Mouse (Mus musculus) heart, adult 2 months (tissue): ENCODE data around the gene Depdc1b. TPM values are rescaled to one million over a fixed set of nuclear protein-coding genes. Genes with fewer than 3 reads are reported as not detected.

Source experiments
- DNase-seq, 2 experiments: peaks; one replicate each; pipeline ENCODE4 v3.0.0; 2021
- H3K27ac ChIP-seq: fragments of 200-600 bp; 2 replicates; pipeline ENCODE4 v1.8.1; 2022
- H3K27me3 ChIP-seq: fragments of 200-500 bp; 2 replicates; pipeline ENCODE4 v1.6.1; 2012; ENCODE audit warnings: mild to moderate bottlenecking, low read length, inconsistent platforms, mixed read lengths; ENCODE audit not compliant: control insufficient read depth, insufficient read depth
- H3K36me3 ChIP-seq: fragments of 200-500 bp; 2 replicates; pipeline ENCODE4 v1.6.1; 2012; ENCODE audit warnings: low read length, inconsistent platforms; ENCODE audit not compliant: control insufficient read depth, insufficient read depth
- H3K4me1 ChIP-seq: fragments of 200-500 bp; 2 replicates; pipeline ENCODE4 v1.6.1; 2011; ENCODE audit warnings: low read length; ENCODE audit not compliant: control insufficient read depth, insufficient read depth
- H3K4me3 ChIP-seq: fragments of 200-600 bp; 2 replicates; pipeline ENCODE4 v1.8.1; 2022
- H3K79me2 ChIP-seq: fragments of 200-500 bp; replicated peaks from 2 replicates; pipeline ENCODE4 v1.6.1; 2012; ENCODE audit warnings: mild to moderate bottlenecking, inconsistent platforms, low read length, moderate library complexity, mixed read lengths; ENCODE audit not compliant: control insufficient read depth, insufficient read depth
- H3K9ac ChIP-seq: fragments of 200-500 bp; 2 replicates; pipeline ENCODE4 v1.6.1; 2012; ENCODE audit warnings: low read depth, mild to moderate bottlenecking, control low read depth, inconsistent platforms, low read length, mixed read lengths
- CTCF ChIP-seq: fragments of 200-600 bp; IDR thresholded peaks from 2 replicates; pipeline ENCODE4 v1.8.1; 2022; ENCODE audit warnings: antibody characterized with exemption, mild to moderate bottlenecking, moderate library complexity
- EP300 ChIP-seq: fragments of 200-500 bp; IDR thresholded peaks from 2 replicates; pipeline ENCODE4 v1.6.1; 2011; ENCODE audit warnings: low read depth, low read length, control low read depth; ENCODE audit not compliant: insufficient read depth
- POLR2A ChIP-seq: fragments of 200-500 bp; IDR thresholded peaks from 2 replicates; pipeline ENCODE4 v1.6.1; 2011; ENCODE audit warnings: mild to moderate bottlenecking, low read depth, low read length, control low read depth; ENCODE audit not compliant: insufficient read depth
- WGBS: fragments of 180-500 bp; shearing (Covaris S2); methylation state at CpG from one replicate; pipeline ENCODE4 v1.1.7; 2018; 5-methylcytosine and 5-hydroxymethylcytosine counted together
- intact Hi-C: fragments of 180-260 bp; cut with DNase I; formaldehyde crosslinking; loops from one replicate; pipeline ENCODE4 v1.15.1; 2025
- polyA plus RNA-seq: library from polyadenylated mRNA; depleted of rRNA; stranded (reverse); fragments of >200 nt; gene quantifications from 2 replicates; pipeline ENCODE4 v1.2.3, GENCODE M21; 2012
- total RNA-seq, 2 experiments: library from RNA; stranded (reverse); gene quantifications; 2 replicates each; pipeline ENCODE4 v1.2.3; 2021

Depdc1b gene
- total and polyA plus RNA-seq, 3 experiments, result 0.14 to 0.36 (median 0.34) TPM

DNA sequence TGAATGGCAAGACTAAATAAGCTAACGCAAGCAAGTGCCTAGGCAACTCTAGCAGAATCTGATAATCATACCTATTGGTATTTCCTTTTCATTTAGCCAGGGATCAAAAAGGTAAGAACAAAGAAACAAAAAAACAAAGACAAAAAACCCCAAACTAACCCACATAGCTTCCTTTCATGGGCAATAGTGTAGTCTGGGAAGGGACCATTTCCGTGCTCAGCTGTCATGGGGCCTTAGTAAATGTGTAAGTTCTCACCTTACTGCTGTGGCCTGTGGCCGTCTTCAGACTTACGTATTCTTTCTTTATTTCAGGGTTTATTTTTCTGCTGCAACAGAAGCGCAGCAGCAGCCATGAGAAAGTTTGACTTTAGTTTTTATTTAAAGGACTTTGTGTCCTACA, 110.2 kb downstream of the Depdc1b start:
- Histone ChIP-seq H3K9ac (no peak overlapping the region), H3K79me2 (no peaks in the 10 kb centered on the region), H3K36me3 (no peaks in the 10 kb centered on the region), H3K4me3 (no peak overlapping the region), H3K27me3 (no peaks in the 10 kb centered on the region), H3K4me1 (no peaks in the 10 kb centered on the region), H3K27ac (no peak overlapping the region)
- DNase-seq, result no peak
- 92% methylated on average over 5 of the region's 5 CpGs for WGBS
- TF ChIP-seq EP300 (no peak), CTCF (no peak), POLR2A (no peak)
- intact Hi-C loops, result no loop called here

DNA sequence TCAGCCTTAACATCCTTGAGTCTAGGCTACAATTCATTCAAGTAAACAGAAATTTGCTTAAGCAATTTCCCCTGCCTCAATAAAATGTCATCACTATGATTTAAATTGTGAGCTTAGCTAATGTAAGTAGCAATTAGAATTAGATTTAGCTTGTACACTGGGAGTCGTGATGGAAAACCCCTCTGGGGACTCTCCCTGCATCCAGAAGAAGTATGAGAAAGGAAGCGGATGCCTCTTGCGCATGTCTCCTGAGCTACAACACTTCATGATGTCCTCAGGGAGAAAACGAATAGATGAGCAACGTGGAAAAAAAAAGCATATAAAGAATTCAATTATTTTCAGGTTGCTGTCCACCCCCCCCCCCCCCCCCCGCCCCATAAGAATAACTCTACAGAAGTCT, 112.7 kb downstream of the Depdc1b start:
- 84% methylated on average over 6 of the region's 6 CpGs for WGBS
- DNase-seq, result no peak
- Histone ChIP-seq H3K4me3 (no peak overlapping the region), H3K36me3 (no peaks in the 10 kb centered on the region), H3K4me1 (no peaks in the 10 kb centered on the region), H3K27ac (no peak overlapping the region), H3K9ac (no peak overlapping the region), H3K79me2 (no peaks in the 10 kb centered on the region), H3K27me3 (no peaks in the 10 kb centered on the region)
- intact Hi-C loops, result no loop called here
- TF ChIP-seq EP300, result no peak
- no peak for TF ChIP-seq CTCF
- TF ChIP-seq POLR2A, result no peak

DNA sequence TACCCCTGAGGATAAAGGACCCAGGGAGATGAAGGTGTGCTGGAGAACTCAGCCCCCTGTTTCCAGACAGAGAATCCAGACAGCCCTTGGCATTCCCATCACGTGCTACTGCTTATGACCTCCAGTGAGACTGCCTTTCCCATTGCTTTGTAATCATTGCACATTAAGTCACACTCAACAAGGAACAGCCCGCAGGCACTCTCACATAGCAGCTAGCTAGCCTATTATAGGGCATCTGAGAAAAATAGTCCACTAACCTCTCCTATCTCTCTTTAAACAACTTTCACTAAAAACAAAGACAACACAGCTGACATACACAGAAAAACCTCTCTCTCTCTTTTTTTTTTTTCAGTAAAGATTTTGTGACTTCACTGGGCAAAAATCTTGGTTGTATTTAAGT, 113.5 kb downstream of the Depdc1b start:
- H3K9ac ChIP-seq, result no peak overlapping the region
- no peak overlapping the region for H3K4me3 ChIP-seq
- H3K27me3 ChIP-seq, result no peaks in the 10 kb centered on the region
- no peak for DNase-seq
- no peaks in the 10 kb centered on the region for H3K36me3 ChIP-seq
- H3K79me2 ChIP-seq, result no peaks in the 10 kb centered on the region
- H3K4me1 ChIP-seq, result no peaks in the 10 kb centered on the region
- no peak for TF ChIP-seq POLR2A
- no peak for TF ChIP-seq CTCF
- TF ChIP-seq EP300, result no peak
- intact Hi-C loops, result no loop called here
- no peak overlapping the region for H3K27ac ChIP-seq
- 68% methylated on average over 2 of the region's 2 CpGs for WGBS

DNA sequence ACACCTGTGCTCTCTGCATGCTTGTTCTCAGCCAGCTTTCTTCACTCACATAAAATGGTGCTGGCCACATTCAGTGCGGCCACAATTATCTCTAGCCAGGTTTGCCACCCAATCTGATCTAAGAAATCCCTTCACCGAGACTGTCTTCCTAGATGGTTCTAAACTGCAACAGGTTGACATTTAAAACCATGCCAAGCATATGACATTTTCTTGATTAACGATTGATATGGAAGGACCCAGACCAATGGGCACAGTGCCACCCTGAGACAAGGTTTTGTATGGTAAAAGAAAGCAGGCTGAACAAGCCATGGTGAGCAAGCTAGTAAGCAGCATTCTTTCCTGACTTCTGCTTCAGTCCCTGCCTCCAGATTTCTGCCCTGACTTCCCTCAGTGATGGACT, 115.6 kb downstream of the Depdc1b start:
- no peak for DNase-seq
- Histone ChIP-seq H3K9ac (no peak overlapping the region), H3K27ac (no peak overlapping the region), H3K4me1 (no peaks in the 10 kb centered on the region), H3K36me3 (no peaks in the 10 kb centered on the region), H3K27me3 (no peaks in the 10 kb centered on the region), H3K79me2 (no peaks in the 10 kb centered on the region), H3K4me3 (no peak overlapping the region)
- TF ChIP-seq CTCF (no peak), POLR2A (no peak), EP300 (no peak)
- intact Hi-C loops, result no loop called here
- 91% methylated on average over 3 of the region's 3 CpGs for WGBS

DNA sequence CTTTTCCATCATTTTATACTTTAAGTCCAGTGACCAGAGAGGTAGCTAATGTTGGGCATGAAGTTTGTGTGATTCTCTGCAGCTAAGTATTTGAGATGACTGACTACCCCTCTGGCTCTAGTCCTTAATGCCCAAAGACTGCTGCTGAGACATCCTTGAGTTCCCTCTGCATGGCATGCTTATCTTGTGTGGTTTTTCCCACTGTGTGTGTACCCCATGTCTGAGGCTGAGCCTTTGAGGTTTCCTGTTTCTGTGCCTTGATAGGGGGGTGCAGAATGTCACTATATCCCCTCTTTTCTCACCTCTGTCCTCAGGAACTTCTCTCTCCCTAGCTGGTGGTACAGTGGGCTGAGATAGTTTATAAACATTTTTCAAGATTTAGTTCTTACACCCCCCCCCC, 119.6 kb downstream of the Depdc1b start:
- Histone ChIP-seq H3K4me3 (no peak overlapping the region), H3K27ac (no peak overlapping the region), H3K36me3 (no peaks in the 10 kb centered on the region), H3K9ac (no peak overlapping the region), H3K27me3 (no peaks in the 10 kb centered on the region), H3K4me1 (peaks cover 1% of the 10 kb centered on the region; the same call in 1 of the 2 replicates), H3K79me2 (no peaks in the 10 kb centered on the region)
- TF ChIP-seq POLR2A (no peak), EP300 (no peak), CTCF (no peak)
- no peak for DNase-seq
- intact Hi-C loops, result no loop called here

DNA sequence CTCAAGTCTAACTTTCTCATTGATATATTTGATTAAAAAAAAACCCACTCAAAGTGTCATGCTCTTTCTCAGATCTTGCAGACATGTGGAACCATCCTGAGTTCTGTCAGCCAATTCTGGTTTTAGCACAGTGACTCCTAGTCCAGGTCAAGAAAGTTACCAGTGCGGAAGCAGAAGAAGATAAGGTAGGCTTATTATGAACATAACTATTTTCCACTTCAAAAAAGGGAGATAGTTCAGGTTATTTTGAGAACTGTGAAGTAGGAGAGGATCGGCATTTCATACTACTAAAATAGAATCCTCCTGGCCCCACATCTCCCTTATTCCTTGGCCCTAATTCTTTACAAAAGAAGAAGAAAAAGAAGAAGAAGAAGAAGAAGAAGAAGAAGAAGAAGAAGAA, 121.3 kb downstream of the Depdc1b start:
- intact Hi-C loops, result no loop called here

More for the DNA sequence above, 121.3 kb downstream of the Depdc1b start:
- Histone ChIP-seq H3K9ac (no peak overlapping the region), H3K4me3 (no peak overlapping the region), H3K79me2 (no peaks in the 10 kb centered on the region), H3K4me1 (peaks cover 1% of the 10 kb centered on the region; the same call in 1 of the 2 replicates), H3K27me3 (no peaks in the 10 kb centered on the region), H3K27ac (no peak overlapping the region), H3K36me3 (no peaks in the 10 kb centered on the region)
- 44% methylated on average over 2 of the region's 2 CpGs for WGBS
- no peak for DNase-seq
- no peak for TF ChIP-seq EP300
- no peak for TF ChIP-seq POLR2A
- TF ChIP-seq CTCF, result no peak
